Mouse (Mus musculus) adrenal gland, postnatal 14 days (tissue): Measurements from ENCODE around the gene Rai1. TPM values are rescaled to one million over a fixed set of nuclear protein-coding genes. Genes with fewer than 3 reads are reported as not detected.
A peak's percentile ranks its signal among the peaks of the same experiment; 100 is the strongest.

Source experiments
- DNase-seq: peaks from one replicate; pipeline ENCODE4 v3.0.0; 2021; ENCODE audit warnings: mixed read lengths
- total RNA-seq: library from RNA; stranded (reverse); gene quantifications from 2 replicates; pipeline ENCODE4 v1.2.3, GENCODE M21; 2021

Rai1 gene
- total RNA-seq, 1 experiment from 2014 or later: 38.8 TPM

- DNase-seq: no peak
Measured at GRCm38 (mm10) chr11:60127863-60128512, 23.2 kb downstream of the Rai1 start.

- no peak for DNase-seq
Measured at GRCm38 (mm10) chr11:60130516-60130915, 25.7 kb downstream of the Rai1 start.

- DNase-seq: no peak
Measured at GRCm38 (mm10) chr11:60132061-60132460, 27.2 kb downstream of the Rai1 start.

- DNase-seq: no peak
Measured at GRCm38 (mm10) chr11:60136491-60136890, 31.7 kb downstream of the Rai1 start.

- DNase-seq: no peak
Measured at GRCm38 (mm10) chr11:60137170-60137569, 32.4 kb downstream of the Rai1 start.

GRCm38 (mm10) chr11:60139141-60139733, 34.4 kb downstream of the Rai1 start:
- peak; percentile 47 for DNase-seq

- peak; percentile 76 for DNase-seq
Measured at GRCm38 (mm10) chr11:60139734-60140371, 35.0 kb downstream of the Rai1 start.

- peak; percentile 58 for DNase-seq
Measured at GRCm38 (mm10) chr11:60140586-60141284, 35.9 kb downstream of the Rai1 start.

GRCm38 (mm10) chr11:60141285-60141608, 36.4 kb downstream of the Rai1 start:
- DNase-seq: no peak

GRCm38 (mm10) chr11:60143086-60143485, 38.3 kb downstream of the Rai1 start:
- no peak for DNase-seq

GRCm38 (mm10) chr11:60146170-60146569, 41.4 kb downstream of the Rai1 start:
- DNase-seq: no peak

GRCm38 (mm10) chr11:60148591-60148990, 43.8 kb downstream of the Rai1 start:
- DNase-seq: no peak

- no peak for DNase-seq
Measured at GRCm38 (mm10) chr11:60149086-60149485, 44.3 kb downstream of the Rai1 start.

- no peak for DNase-seq
Measured at GRCm38 (mm10) chr11:60150677-60151076, 45.9 kb downstream of the Rai1 start.

- no peak for DNase-seq
Measured at GRCm38 (mm10) chr11:60152339-60152738, 47.5 kb downstream of the Rai1 start.

- DNase-seq: no peak
Measured at GRCm38 (mm10) chr11:60153936-60154335, 49.1 kb downstream of the Rai1 start.

GRCm38 (mm10) chr11:60155690-60156089, 50.9 kb downstream of the Rai1 start:
- DNase-seq: no peak

- no peak for DNase-seq
Measured at GRCm38 (mm10) chr11:60158271-60158670, 53.5 kb downstream of the Rai1 start.

GRCm38 (mm10) chr11:60159955-60160354, 55.1 kb downstream of the Rai1 start:
- DNase-seq: no peak

GRCm38 (mm10) chr11:60160454-60161114, 55.8 kb downstream of the Rai1 start:
- DNase-seq: peak; percentile 31

- no peak for DNase-seq
Measured at GRCm38 (mm10) chr11:60161146-60161874, 56.5 kb downstream of the Rai1 start.

- DNase-seq: peak; percentile 53
Measured at GRCm38 (mm10) chr11:60162547-60162946, 57.7 kb downstream of the Rai1 start.
